In genomic region chr5:58083056-58083455, GRCm38 (mm10) we compare ENCODE assay signal across 13 mouse cellular contexts.
"Had no signal": no experiment of that assay in that cellular context is flagged by ENCODE, and none has a peak within 500 bp of the region (broad histone marks: within the 10 kb centered on the region; RNA-seq: fewer than 3 reads in every experiment).

No protein-coding gene starts in this region.

- H3K4me3 ChIP-seq: kidney, embryonic 15.5 days; layer of hippocampus, adult 2 months; liver, embryonic 13.5 days had no signal

- H3K9me3 ChIP-seq: kidney, embryonic 15.5 days; liver, embryonic 13.5 days had no signal

- H3K27me3 ChIP-seq: kidney, embryonic 15.5 days; liver, embryonic 13.5 days had no signal

- H3K27ac ChIP-seq: kidney, embryonic 15.5 days; layer of hippocampus, adult 2 months; liver, embryonic 13.5 days; stomach, postnatal 0 days had no signal

- H3K9ac ChIP-seq: kidney, embryonic 15.5 days; liver, embryonic 13.5 days had no signal

- H3K4me1 ChIP-seq: kidney, embryonic 15.5 days; liver, embryonic 13.5 days had no signal

- H3K4me2 ChIP-seq: kidney, embryonic 15.5 days; liver, embryonic 13.5 days; midbrain, embryonic 11.5 days had no signal

- H3K36me3 ChIP-seq: kidney, embryonic 15.5 days; liver, embryonic 13.5 days had no signal

- DNase-seq: kidney, postnatal 14 days; layer of hippocampus, adult 9-11 months; liver, embryonic 13.5 days; lung, adult 2 months; lung, postnatal 14 days; lung, postnatal 4 days; midbrain, embryonic 14.5 days; right cerebral cortex, postnatal 4 days; thymus, postnatal 25 days had no signal
